Mouse (Mus musculus): ENCODE measurements around the gene Clstn1. TPM values are rescaled to one million over a fixed set of nuclear protein-coding genes. Genes with fewer than 3 reads are reported as not detected.
A peak's percentile ranks its signal among the peaks of the same experiment; 100 is the strongest.

The Clstn1 gene
- total and polyA plus RNA-seq, 3 experiments, result 6.1 to 26.6 TPM; not detected in 1

GRCm38 (mm10) chr4:149634157-149634556 lies 47.9 kb downstream of the Clstn1 start:
- Histone ChIP-seq H3K36me3 (ENCODE audit: control insufficient read depth in 1 of 2, insufficient read depth in 2 of 2, low read length in 2 of 2) (peaks cover 0 to 31% of the 10 kb centered on the region in 2 experiments; a peak in 2 of 4 replicates), H3K27ac (ENCODE audit: control insufficient read depth, low read depth, low read length) (peak overlapping the region; percentile 74), H3K4me3 (ENCODE audit: control insufficient read depth in 1 of 2, insufficient read depth in 1 of 2, low read depth in 2 of 2, low read length in 2 of 2) (peak overlapping the region; percentile 18 to 44), H3K79me2 (ENCODE audit: control insufficient read depth, insufficient read depth, low read length, poor library complexity) (peaks cover 7% of the 10 kb centered on the region; the same call in 1 of the 2 replicates), H3K9me3 (replicated peaks; ENCODE audit: insufficient read depth, low read length) (no peaks in the 10 kb centered on the region), H3K4me1 (ENCODE audit: control insufficient read depth in 1 of 2, insufficient read depth in 2 of 2, low read length in 2 of 2) (peaks cover 24 to 34% of the 10 kb centered on the region in 2 experiments), H3K9ac (ENCODE audit: control insufficient read depth, low read depth, low read length, poor library complexity, severe bottlenecking) (peak overlapping the region; percentile 51), H3K27me3 (ENCODE audit: control insufficient read depth in 1 of 2, insufficient read depth in 2 of 2, low read length in 2 of 2) (no peaks in the 10 kb centered on the region)
- DNase-seq (ENCODE audit: low read depth, low spot score), result peak; percentile 55
- TF ChIP-seq TCF12 (IDR thresholded peaks at IDR 0.05; ENCODE audit: low read depth, low read length) (0 out of 2 replicates have a peak, but pooled peaks have one; percentile 4), GABPA (IDR thresholded peaks at IDR 0.05; ENCODE audit: low read depth, low read length) (no peak), JUND (IDR thresholded peaks at IDR 0.05; ENCODE audit: low read depth, low read length) (peak; percentile 93)

DNA sequence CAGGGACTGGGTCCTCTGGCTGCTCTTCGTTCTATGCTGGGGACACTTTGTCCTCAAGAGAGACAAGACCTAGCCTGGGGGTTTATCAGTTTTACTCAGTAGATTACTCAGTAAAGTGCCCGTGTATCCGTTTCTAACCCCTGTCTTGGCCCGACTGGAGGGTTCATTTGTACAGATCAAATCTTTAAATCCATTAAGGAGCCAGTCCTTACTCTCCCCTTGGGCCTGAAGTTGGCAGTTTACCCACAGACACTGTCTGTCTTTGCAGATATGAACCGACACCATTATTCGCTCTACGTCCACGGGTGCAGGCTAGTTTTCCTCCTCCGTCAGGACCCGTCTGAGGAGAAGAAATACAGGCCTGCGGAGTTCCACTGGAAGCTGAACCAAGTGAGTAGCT lies 48.7 kb downstream of the Clstn1 start:
- peaks cover under 1 to 31% of the 10 kb centered on the region in 2 experiments; a peak in 3 of 4 replicates for H3K36me3 ChIP-seq (ENCODE audit: control insufficient read depth in 1 of 2, insufficient read depth in 2 of 2, low read length in 2 of 2)
- no peaks in the 10 kb centered on the region for H3K27me3 ChIP-seq (ENCODE audit: control insufficient read depth in 1 of 2, insufficient read depth in 2 of 2, low read length in 2 of 2)
- peaks cover 7% of the 10 kb centered on the region; the same call in 1 of the 2 replicates for H3K79me2 ChIP-seq (ENCODE audit: control insufficient read depth, insufficient read depth, low read length, poor library complexity)
- DNase-seq (ENCODE audit: low read depth, low spot score), result peak; percentile 78
- peak overlapping the region; percentile 51 for H3K9ac ChIP-seq (ENCODE audit: control insufficient read depth, low read depth, low read length, poor library complexity, severe bottlenecking)
- peak overlapping the region; percentile 18 to 44 for H3K4me3 ChIP-seq (ENCODE audit: control insufficient read depth in 1 of 2, insufficient read depth in 1 of 2, low read depth in 2 of 2, low read length in 2 of 2)
- peaks cover 24 to 34% of the 10 kb centered on the region in 2 experiments for H3K4me1 ChIP-seq (ENCODE audit: control insufficient read depth in 1 of 2, insufficient read depth in 2 of 2, low read length in 2 of 2)
- peak overlapping the region; percentile 74 for H3K27ac ChIP-seq (ENCODE audit: control insufficient read depth, low read depth, low read length)
- no peaks in the 10 kb centered on the region for H3K9me3 ChIP-seq (replicated peaks; ENCODE audit: insufficient read depth, low read length)
- no peak for TF ChIP-seq NRF1 (IDR thresholded peaks at IDR 0.05; ENCODE audit: insufficient read depth, low read depth, low read length, poor library complexity, severe bottlenecking)
- peak in 1 of 2 experiments; percentile 51; a peak in 1 of 4 replicates for TF ChIP-seq POLR2A (IDR thresholded peaks at IDR 0.05; ENCODE audit: control insufficient read depth in 1 of 2, insufficient read depth in 1 of 2, low read depth in 1 of 2, low read length in 2 of 2, poor library complexity in 1 of 2)
- no peak for TF ChIP-seq GABPA (IDR thresholded peaks at IDR 0.05; ENCODE audit: low read depth, low read length)
- TF ChIP-seq E2F4 (IDR thresholded peaks at IDR 0.05; ENCODE audit: borderline replicate concordance, low read depth, low read length), result no peak
- TF ChIP-seq RCOR1 (IDR thresholded peaks at IDR 0.05; ENCODE audit: low read depth, low read length), result 0 out of 2 replicates have a peak, but pooled peaks have one; percentile 45
- peak; percentile 57; the same call in 1 of the 2 replicates for TF ChIP-seq SIN3A (IDR thresholded peaks at IDR 0.05; ENCODE audit: low read length)
- no peak for TF ChIP-seq RAD21 (IDR thresholded peaks at IDR 0.05; ENCODE audit: low read depth, low read length)
- TF ChIP-seq GATA1 (IDR thresholded peaks at IDR 0.05; ENCODE audit: low read depth, low read length), result peak; percentile 66
- 0 out of 2 replicates have a peak, but pooled peaks have one; percentile 38 for TF ChIP-seq ZMIZ1 (IDR thresholded peaks at IDR 0.05; ENCODE audit: low read depth, low read length)
- no peak for TF ChIP-seq MAX (IDR thresholded peaks at IDR 0.05; ENCODE audit: low read length)
- no peak for TF ChIP-seq UBTF (IDR thresholded peaks at IDR 0.05; ENCODE audit: borderline replicate concordance, insufficient read depth, low read depth, low read length)
- 0 out of 2 replicates have a peak, but pooled peaks have one; percentile 22 for TF ChIP-seq MYC (IDR thresholded peaks at IDR 0.05; ENCODE audit: low read depth, low read length)
- TF ChIP-seq CTCF (IDR thresholded peaks at IDR 0.05 in 2 of 3, conservative IDR thresholded peaks at IDR 0.05 in 1 of 3; ENCODE audit: control insufficient read depth in 1 of 3, insufficient read depth in 1 of 3, low read depth in 2 of 3, low read length in 3 of 3, poor library complexity in 1 of 3, severe bottlenecking in 1 of 3), result no peak
- peak; percentile 76 for TF ChIP-seq TBP (IDR thresholded peaks at IDR 0.05; ENCODE audit: low read depth, low read length)
- TF ChIP-seq MAFK (IDR thresholded peaks at IDR 0.05; ENCODE audit: borderline replicate concordance, low read depth, low read length), result no peak
- no peak for TF ChIP-seq BHLHE40 (IDR thresholded peaks at IDR 0.05; ENCODE audit: borderline replicate concordance, low read depth, low read length)
- peak; percentile 82 to 94 for TF ChIP-seq EP300 (IDR thresholded peaks at IDR 0.05; ENCODE audit: low read depth in 1 of 2, low read length in 2 of 2)
- TF ChIP-seq POLR2AphosphoS2 (IDR thresholded peaks at IDR 0.05; ENCODE audit: low read length), result no peak
- no peak for TF ChIP-seq CHD2 (IDR thresholded peaks at IDR 0.05; ENCODE audit: low read length)
- no peak for TF ChIP-seq ELF1 (IDR thresholded peaks at IDR 0.05; ENCODE audit: low read depth, low read length)
- TF ChIP-seq USF2 (IDR thresholded peaks at IDR 0.05; ENCODE audit: borderline replicate concordance in 1 of 2, insufficient read depth in 1 of 2, low read depth in 1 of 2, low read length in 2 of 2), result no peak
- no peak; the same call in 1 of the 2 replicates for TF ChIP-seq NELFE (IDR thresholded peaks at IDR 0.05; ENCODE audit: low read depth, low read length)
- no peak for TF ChIP-seq POLR2AphosphoS5 (IDR thresholded peaks at IDR 0.05; ENCODE audit: borderline replicate concordance, low read depth, low read length)
- no peak for TF ChIP-seq SMC3 (IDR thresholded peaks at IDR 0.05; ENCODE audit: low read depth, low read length)
- TF ChIP-seq CHD1 (IDR thresholded peaks at IDR 0.05; ENCODE audit: low read depth, low read length), result no peak
- peak; percentile 83 for TF ChIP-seq TCF12 (IDR thresholded peaks at IDR 0.05; ENCODE audit: low read depth, low read length)
- TF ChIP-seq ETS1 (IDR thresholded peaks at IDR 0.05; ENCODE audit: low read depth, low read length), result peak; percentile 58
- no peak for TF ChIP-seq ZC3H11A (IDR thresholded peaks at IDR 0.05; ENCODE audit: low read depth, low read length)
- peak; percentile 60 for TF ChIP-seq TAL1 (IDR thresholded peaks at IDR 0.05; ENCODE audit: low read length)
